Mouse (Mus musculus): ENCODE data around the gene Crk. TPM values are rescaled to one million over a fixed set of nuclear protein-coding genes. Genes with fewer than 3 reads are reported as not detected.
"Not testable (repeated sequence)": the region's sequence is repeated elsewhere in the genome, so short reads cannot be mapped to it uniquely, and the experiment has no call there.

Crk gene
- total and polyA plus RNA-seq, 2 experiments from 2014 or later: 82.5 to 111 TPM

- Histone ChIP-seq H3K9ac (replicated peaks; ENCODE audit: low read length) (no peak overlapping the region), H3K4me1 (ENCODE audit: insufficient read depth, low read length) (0 out of 2 replicates have a peak, but pooled peaks cover 6% of the 10 kb centered on the region), H3K9me3 (ENCODE audit: low read length) (no peaks in the 10 kb centered on the region), H3K4me3 (ENCODE audit: low read length) (no peak overlapping the region), H3K27ac (no peak overlapping the region), H3K27me3 (ENCODE audit: insufficient read depth, low read length) (no peaks in the 10 kb centered on the region), H3K4me2 (ENCODE audit: low read depth, low read length) (no peak overlapping the region), H3K36me3 (ENCODE audit: insufficient read depth, low read length) (no peaks in the 10 kb centered on the region)
- DNase-seq (ENCODE audit: low spot score) (no peak), ATAC-seq (no peak)
- TF ChIP-seq CTCF (IDR thresholded peaks at IDR 0.05; ENCODE audit: low read depth): no peak
- WGBS: 72% methylated on average over 2 of the region's 2 CpGs
Measured at GRCm38 (mm10) chr11:75727168-75727567, 48.1 kb downstream of the Crk start.

DNA sequence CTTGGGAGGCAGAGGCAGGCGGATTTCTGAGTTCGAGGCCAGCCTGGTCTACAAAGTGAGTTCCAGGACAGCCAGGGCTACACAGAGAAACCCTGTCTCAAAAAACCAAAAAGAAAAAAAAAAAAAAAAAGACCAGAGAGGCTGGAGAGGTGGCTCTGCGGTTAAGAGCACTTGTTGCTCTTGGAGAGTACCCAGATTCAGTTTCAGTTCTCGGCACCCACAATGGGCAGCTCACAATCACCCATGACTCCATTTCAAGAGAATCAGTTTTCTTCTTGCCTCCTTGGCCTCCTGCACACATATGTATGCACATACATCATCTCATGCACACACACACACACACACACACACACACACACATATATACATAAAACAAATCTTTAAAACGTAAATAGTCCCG lies 48.6 kb downstream of the Crk start:
- not testable (repeated sequence) for H3K4me2 ChIP-seq (ENCODE audit: low read depth, low read length); DNase-seq (ENCODE audit: low spot score); H3K9me3 ChIP-seq (ENCODE audit: low read length); H3K36me3 ChIP-seq (ENCODE audit: insufficient read depth, low read length); H3K9ac ChIP-seq (replicated peaks; ENCODE audit: low read length); H3K27ac ChIP-seq; H3K4me1 ChIP-seq (ENCODE audit: insufficient read depth, low read length); H3K4me3 ChIP-seq (ENCODE audit: low read length); ATAC-seq; H3K27me3 ChIP-seq (ENCODE audit: insufficient read depth, low read length)
- 94% methylated on average over 6 of the region's 6 CpGs for whole genome bisulfite sequencing

GRCm38 (mm10) chr11:75732434-75733226 lies 53.6 kb downstream of the Crk start, which contains the start of gene Ywhae:
Gene Ywhae, plus strand, starts transcription at chr11:75732869.
- Histone ChIP-seq H3K36me3 (ENCODE audit: insufficient read depth, low read length) (no peaks in the 10 kb centered on the region), H3K4me2 (ENCODE audit: low read depth, low read length) (peak within 1 kb of the TSS; percentile 91), H3K4me3 (ENCODE audit: low read length) (peak within 1 kb of the TSS; percentile 98), H3K4me1 (ENCODE audit: insufficient read depth, low read length) (peaks cover 28% of the 10 kb centered on the region), H3K9ac (replicated peaks; ENCODE audit: low read length) (peak within 1 kb of the TSS; percentile 100), H3K27ac (peak within 1 kb of the TSS; percentile 100), H3K27me3 (ENCODE audit: insufficient read depth, low read length) (no peaks in the 10 kb centered on the region), H3K9me3 (ENCODE audit: low read length) (no peaks in the 10 kb centered on the region)
- WGBS: under 1% methylated on average over 72 of the region's 76 CpGs
- peak; percentile 95 for ATAC-seq
- TF ChIP-seq CTCF (IDR thresholded peaks at IDR 0.05; ENCODE audit: low read depth): no peak
- DNase-seq (ENCODE audit: low spot score): peak; percentile 95

GRCm38 (mm10) chr11:75733227-75733940 lies 54.3 kb downstream of the Crk start:
- no peaks in the 10 kb centered on the region for H3K9me3 ChIP-seq (ENCODE audit: low read length)
- peak overlapping the region; percentile 100 for H3K27ac ChIP-seq
- H3K4me1 ChIP-seq (ENCODE audit: insufficient read depth, low read length): peaks cover 28% of the 10 kb centered on the region
- 2% methylated on average over 50 of the region's 52 CpGs for WGBS
- no peaks in the 10 kb centered on the region for H3K36me3 ChIP-seq (ENCODE audit: insufficient read depth, low read length)
- peak overlapping the region; percentile 91 for H3K4me2 ChIP-seq (ENCODE audit: low read depth, low read length)
- H3K4me3 ChIP-seq (ENCODE audit: low read length): peak overlapping the region; percentile 98
- TF ChIP-seq CTCF (IDR thresholded peaks at IDR 0.05; ENCODE audit: low read depth): no peak
- ATAC-seq: peak; percentile 69
- H3K27me3 ChIP-seq (ENCODE audit: insufficient read depth, low read length): no peaks in the 10 kb centered on the region
- peak; percentile 76 for DNase-seq (ENCODE audit: low spot score)
- peak overlapping the region; percentile 100 for H3K9ac ChIP-seq (replicated peaks; ENCODE audit: low read length)

GRCm38 (mm10) chr11:75735462-75736252 lies 56.6 kb downstream of the Crk start:
- 62% methylated on average over 5 of the region's 5 CpGs for WGBS

GRCm38 (mm10) chr11:75736978-75737377 lies 57.9 kb downstream of the Crk start:
- TF ChIP-seq CTCF (IDR thresholded peaks at IDR 0.05; ENCODE audit: low read depth): no peak
- no peak for ATAC-seq
- peak overlapping the region; percentile 31; the same call in 1 of the 2 replicates for H3K4me2 ChIP-seq (ENCODE audit: low read depth, low read length)
- no peak overlapping the region for H3K27ac ChIP-seq
- H3K36me3 ChIP-seq (ENCODE audit: insufficient read depth, low read length): no peaks in the 10 kb centered on the region
- no peak for DNase-seq (ENCODE audit: low spot score)
- H3K9ac ChIP-seq (replicated peaks; ENCODE audit: low read length): no peak overlapping the region
- no peaks in the 10 kb centered on the region for H3K9me3 ChIP-seq (ENCODE audit: low read length)
- peaks cover 33% of the 10 kb centered on the region for H3K4me1 ChIP-seq (ENCODE audit: insufficient read depth, low read length)
- H3K27me3 ChIP-seq (ENCODE audit: insufficient read depth, low read length): no peaks in the 10 kb centered on the region
- no peak overlapping the region for H3K4me3 ChIP-seq (ENCODE audit: low read length)
- 57% methylated on average over 3 of the region's 3 CpGs for WGBS

More at GRCm38 (mm10) chr11:75735462-75736252, 56.6 kb downstream of the Crk start:
- Histone ChIP-seq H3K4me2 (ENCODE audit: low read depth, low read length) (peak overlapping the region; percentile 91), H3K9me3 (ENCODE audit: low read length) (no peaks in the 10 kb centered on the region), H3K36me3 (ENCODE audit: insufficient read depth, low read length) (no peaks in the 10 kb centered on the region), H3K27me3 (ENCODE audit: insufficient read depth, low read length) (no peaks in the 10 kb centered on the region), H3K4me3 (ENCODE audit: low read length) (peak overlapping the region; percentile 98), H3K27ac (no peak overlapping the region), H3K9ac (replicated peaks; ENCODE audit: low read length) (no peak overlapping the region), H3K4me1 (ENCODE audit: insufficient read depth, low read length) (peaks cover 30% of the 10 kb centered on the region)
- no peak for ATAC-seq
- no peak for TF ChIP-seq CTCF (IDR thresholded peaks at IDR 0.05; ENCODE audit: low read depth)
- DNase-seq (ENCODE audit: low spot score): no peak

All from hindbrain, postnatal 0 days (tissue).